Mouse (Mus musculus) cerebellum, postnatal 36 days (tissue): ENCODE results near the gene Nkx1-1.

Experiments used
- DNase-seq, 2 experiments: peaks; one replicate each; pipeline ENCODE4 v3.0.0; 2021 to 2022; ENCODE audit warnings: mixed read lengths in 2 of 2

Nkx1-1 gene

DNA sequence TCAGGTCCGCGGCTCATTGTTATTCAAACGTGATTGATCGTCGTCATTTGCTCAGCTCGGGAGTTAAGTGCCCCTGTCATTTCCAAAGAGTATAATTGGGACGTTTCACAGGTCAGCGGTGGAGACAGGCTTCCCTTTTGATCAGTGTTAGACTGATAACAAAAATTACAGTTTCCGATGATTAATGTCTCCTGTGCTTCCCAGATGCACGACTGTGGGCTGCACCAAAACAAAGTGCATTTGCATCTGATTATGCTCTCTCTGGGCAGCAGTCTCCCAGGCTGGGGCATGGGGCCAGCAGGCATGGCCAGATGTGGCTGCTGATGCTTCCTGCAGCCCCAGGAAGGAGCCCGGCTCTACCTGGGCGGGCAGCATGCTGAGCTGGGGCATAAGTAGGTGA is 33.0 kb downstream of the Nkx1-1 start:
- no peak for DNase-seq

DNA sequence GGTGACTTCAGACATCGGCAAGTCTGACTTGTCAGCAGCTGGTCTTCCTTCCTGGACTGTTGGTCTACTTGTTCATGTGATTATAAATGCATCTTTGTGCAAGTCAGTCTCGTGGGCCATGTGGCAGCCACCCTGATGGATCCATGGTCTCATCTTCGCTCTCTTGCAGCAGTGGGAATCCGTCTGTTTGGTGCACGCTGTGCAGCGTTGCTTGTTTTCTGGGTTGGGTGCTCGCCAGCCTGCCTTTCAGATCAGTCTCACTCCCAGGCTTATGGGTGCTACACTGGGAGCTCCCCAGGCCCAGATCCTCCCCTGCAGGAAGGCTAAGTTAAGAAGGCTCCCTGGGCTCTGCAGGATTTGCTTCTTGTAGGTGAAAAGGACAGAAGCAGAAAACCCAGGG is 36.9 kb downstream of the Nkx1-1 start:
- DNase-seq = no peak

GRCm38 (mm10) chr5:33395693-33396092 is 38.1 kb downstream of the Nkx1-1 start:
- no peak for DNase-seq

- DNase-seq = peak; percentile 74 to 80
Observed at GRCm38 (mm10) chr5:33393803-33394202, 40.0 kb downstream of the Nkx1-1 start.

DNA sequence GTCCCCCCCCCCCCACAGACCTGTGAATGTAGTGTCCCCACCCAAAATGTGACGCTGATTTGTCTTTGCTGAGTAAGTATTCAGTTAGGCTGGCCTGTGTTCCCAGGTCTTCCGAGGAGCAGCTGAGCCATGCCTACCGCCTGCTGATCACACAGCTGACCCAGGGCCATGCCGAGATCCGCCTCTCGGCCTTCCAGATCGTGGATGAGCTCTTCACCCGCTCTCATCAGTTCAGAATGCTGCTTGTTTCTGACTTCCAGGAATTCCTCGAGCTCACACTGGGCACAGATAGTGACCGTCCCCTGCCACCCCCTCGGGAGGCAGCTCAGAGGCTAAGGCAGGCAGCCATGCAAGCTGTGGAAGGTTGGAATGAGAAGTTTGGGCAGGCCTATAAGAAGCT is 46.2 kb downstream of the Nkx1-1 start:
- DNase-seq = peak; percentile 28 to 32
